Mouse (Mus musculus) adrenal gland (tissue): ENCODE data around the gene Stab2.

Experiments
- intact Hi-C: fragments of 180-260 bp; cut with DNase I; formaldehyde crosslinking; loops from one replicate; pipeline ENCODE4 v1.15.1; 2025

Stab2 gene

GRCm38 (mm10) chr10:86992238-86992976 lies 15.4 kb downstream of the Stab2 start:
- intact Hi-C loops: no loop called here

GRCm38 (mm10) chr10:86990666-86991065 lies 17.2 kb downstream of the Stab2 start:
- intact Hi-C loops: no loop called here

- intact Hi-C loops: no loop called here
Measured at GRCm38 (mm10) chr10:86989838-86990237, 18.0 kb downstream of the Stab2 start.

GRCm38 (mm10) chr10:86976001-86976726 lies 31.7 kb downstream of the Stab2 start:
- intact Hi-C loops: no loop called here

GRCm38 (mm10) chr10:86973276-86973675 lies 34.5 kb downstream of the Stab2 start:
- intact Hi-C loops: no loop called here

- intact Hi-C loops: loop anchor here (1.0 kb wide), 1 partner anchor 47 kb away; no protein-coding TSS in a partner anchor
Measured at GRCm38 (mm10) chr10:86972503-86972826, 35.4 kb downstream of the Stab2 start.

- intact Hi-C loops: loop anchor here (1.0 kb wide), 1 partner anchor 47 kb away; no protein-coding TSS in a partner anchor
Measured at GRCm38 (mm10) chr10:86971680-86972502, 35.9 kb downstream of the Stab2 start.

GRCm38 (mm10) chr10:86969346-86969745 lies 38.5 kb downstream of the Stab2 start:
- intact Hi-C loops: no loop called here

- intact Hi-C loops: no loop called here
Measured at GRCm38 (mm10) chr10:86961542-86962466, 46.0 kb downstream of the Stab2 start.

- intact Hi-C loops: no loop called here
Measured at GRCm38 (mm10) chr10:86955299-86955698, 52.5 kb downstream of the Stab2 start.

- intact Hi-C loops: no loop called here
Measured at GRCm38 (mm10) chr10:86952696-86953095, 55.1 kb downstream of the Stab2 start.

GRCm38 (mm10) chr10:86950806-86951205 lies 57.0 kb downstream of the Stab2 start:
- intact Hi-C loops: no loop called here

GRCm38 (mm10) chr10:86949886-86950285 lies 57.9 kb downstream of the Stab2 start:
- intact Hi-C loops: no loop called here

GRCm38 (mm10) chr10:86947541-86947940 lies 60.3 kb downstream of the Stab2 start:
- intact Hi-C loops: no loop called here

GRCm38 (mm10) chr10:86940591-86940990 lies 67.2 kb downstream of the Stab2 start:
- intact Hi-C loops: no loop called here

- intact Hi-C loops: no loop called here
Measured at GRCm38 (mm10) chr10:86934376-86934775, 73.4 kb downstream of the Stab2 start.

- intact Hi-C loops: no loop called here
Measured at GRCm38 (mm10) chr10:86933906-86934305, 73.9 kb downstream of the Stab2 start.

- intact Hi-C loops: no loop called here
Measured at GRCm38 (mm10) chr10:86933180-86933695, 74.6 kb downstream of the Stab2 start.

- intact Hi-C loops: no loop called here
Measured at GRCm38 (mm10) chr10:86923602-86924001, 84.2 kb downstream of the Stab2 start.

GRCm38 (mm10) chr10:86915595-86915994 lies 92.2 kb downstream of the Stab2 start:
- intact Hi-C loops: no loop called here

GRCm38 (mm10) chr10:86908562-86908961 lies 99.3 kb downstream of the Stab2 start:
- intact Hi-C loops: no loop called here
